Mouse (Mus musculus): ENCODE results near the gene Nrl.
A peak's percentile ranks its signal among the peaks of the same experiment; 100 is the strongest.

The Nrl gene

DNA sequence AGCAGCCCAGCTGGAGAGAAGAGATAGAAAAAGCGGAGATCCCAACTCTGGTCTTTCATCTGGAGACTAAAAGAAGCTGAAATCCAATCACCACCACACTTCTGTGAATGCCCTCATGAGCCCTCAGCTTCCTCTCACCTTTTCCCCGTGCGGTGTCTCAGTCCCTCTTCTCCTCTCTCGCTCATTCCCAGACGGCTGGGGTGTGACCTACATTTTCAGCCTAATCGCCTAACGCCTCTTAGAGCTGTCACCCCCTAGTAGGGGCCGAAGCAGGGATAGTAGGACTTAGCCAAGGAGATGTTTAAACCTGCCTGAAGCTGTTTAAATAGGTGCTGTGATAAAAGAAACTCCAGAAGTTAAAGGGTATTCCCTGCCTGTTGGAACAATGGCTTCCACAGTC is at the start of gene Nrl:
TSS of gene Nrl (minus strand) at position 197 of the 400 bp plus-strand sequence.
- no peak for DNase-seq (ENCODE audit: low spot score in 2 of 2)

DNA sequence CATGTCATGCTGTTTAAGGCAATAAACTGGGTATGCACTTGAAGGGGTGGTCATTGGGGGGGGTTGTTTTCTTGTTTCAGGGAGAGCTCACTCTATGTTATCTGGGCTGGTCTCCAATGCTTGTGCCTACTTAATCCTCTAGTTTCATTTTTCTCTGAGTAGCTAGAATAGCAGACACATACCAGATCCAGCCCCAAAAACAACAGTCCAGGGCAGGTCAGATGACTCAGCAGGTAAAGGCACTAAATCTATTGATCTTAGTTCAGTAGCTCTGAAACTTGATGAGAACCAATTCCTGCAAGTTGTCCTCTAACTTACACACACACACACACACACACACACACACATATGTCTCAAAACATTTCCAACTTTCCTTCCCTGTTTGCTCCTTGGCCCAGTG is 47.0 kb upstream of the Nrl start:
- no peak for DNase-seq (ENCODE audit: low spot score in 2 of 2)

DNA sequence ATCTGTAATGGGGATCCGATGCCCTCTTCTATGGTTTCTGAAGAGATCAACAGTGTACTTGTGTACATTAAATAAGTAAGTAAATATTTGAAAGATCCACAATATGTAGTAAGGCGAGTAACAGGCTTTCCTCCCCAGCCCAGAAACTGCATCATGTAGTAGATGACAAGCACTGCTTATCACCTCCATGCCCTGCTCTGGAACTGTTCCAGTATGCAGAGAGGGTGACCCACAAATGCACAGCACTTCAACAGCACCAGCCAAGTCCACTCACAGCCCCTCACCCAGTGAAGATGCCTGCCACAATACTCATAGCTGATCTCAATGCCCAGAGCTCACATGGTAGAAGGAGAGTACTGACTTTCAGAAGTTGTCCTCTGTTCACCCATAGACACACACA is 45.8 kb upstream of the Nrl start:
- no peak for DNase-seq (ENCODE audit: low spot score in 2 of 2)

DNA sequence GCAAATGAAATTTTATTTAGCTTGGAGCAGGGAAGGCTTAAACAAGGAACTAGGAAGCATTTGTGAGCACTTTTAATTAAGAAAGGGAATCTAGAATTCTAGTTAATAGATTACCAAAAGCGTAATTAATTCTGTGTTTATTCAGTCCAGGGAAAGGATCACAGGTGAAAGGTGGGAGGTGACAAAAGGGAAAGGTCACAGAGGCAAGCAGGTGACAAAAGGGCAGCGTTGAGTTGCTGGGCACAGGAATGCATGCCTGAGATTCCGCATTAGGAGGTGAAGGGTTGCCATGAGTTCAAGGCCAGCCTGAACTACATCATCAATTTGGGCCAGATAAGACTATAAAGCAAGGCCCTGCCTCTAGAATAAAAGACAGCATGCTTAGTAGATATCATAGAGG is 42.7 kb upstream of the Nrl start:
- no peak for DNase-seq (ENCODE audit: low spot score in 2 of 2)

DNA sequence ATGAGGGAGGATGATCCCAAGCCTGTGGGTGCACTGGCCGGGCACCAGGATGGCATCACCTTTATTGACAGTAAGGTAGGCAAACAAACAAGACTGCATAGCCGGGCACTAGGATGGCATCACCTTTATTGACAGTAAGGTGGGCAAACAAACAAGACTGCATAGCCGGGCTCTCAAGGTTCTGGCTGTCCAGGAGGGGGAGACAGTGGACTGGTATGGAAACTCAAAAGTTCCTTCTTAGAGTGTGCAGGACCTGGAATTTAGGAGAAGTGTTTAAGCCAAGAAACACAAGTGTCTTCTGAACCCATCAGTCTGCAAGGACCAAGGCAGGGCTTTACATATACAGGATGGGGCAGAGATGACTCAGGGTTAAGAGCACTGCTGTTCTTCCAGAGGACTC is 41.0 kb upstream of the Nrl start:
- DNase-seq (ENCODE audit: low spot score in 2 of 2) = no peak

DNA sequence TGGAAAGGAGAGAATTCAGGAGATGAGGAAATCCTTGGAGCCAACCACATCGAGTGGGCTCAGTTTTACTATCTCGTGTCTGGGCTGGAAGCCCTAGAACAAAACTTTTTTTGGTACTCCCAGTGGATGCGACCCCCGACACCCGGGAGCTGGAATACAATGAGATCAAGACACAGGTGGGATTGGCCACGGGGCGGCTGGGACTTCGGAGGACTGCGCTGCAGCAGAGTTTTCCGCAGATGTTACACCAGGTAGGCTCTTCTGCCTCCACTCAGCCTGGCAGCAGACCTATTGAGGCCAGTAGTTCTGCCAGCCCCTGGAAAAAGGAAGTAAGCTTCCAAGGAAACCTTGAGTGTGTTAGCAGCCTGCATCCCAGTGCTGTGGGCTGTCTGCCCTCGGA is 38.5 kb upstream of the Nrl start:
- no peak for DNase-seq (ENCODE audit: low spot score in 2 of 2)

DNA sequence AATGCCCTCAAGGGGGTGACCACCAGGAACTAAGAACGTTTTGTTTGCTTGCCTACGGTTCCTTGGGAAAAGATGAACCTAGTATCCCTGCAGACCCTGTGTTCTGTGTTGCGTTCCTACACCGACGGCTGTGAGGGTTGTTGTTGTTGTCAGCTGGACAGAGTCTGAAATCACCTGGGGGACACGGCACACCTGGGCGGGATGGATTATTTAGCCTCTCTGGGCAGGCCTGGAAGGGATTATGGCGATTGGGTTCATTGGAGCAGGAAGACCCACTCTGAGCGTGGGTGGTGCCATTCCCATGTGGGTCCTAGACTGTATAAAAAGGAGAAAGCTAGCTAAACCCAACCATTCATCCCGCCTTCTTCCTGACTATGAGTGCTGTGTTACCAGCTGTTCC is 37.1 kb upstream of the Nrl start:
- DNase-seq (ENCODE audit: low spot score in 2 of 2) = no peak

DNA sequence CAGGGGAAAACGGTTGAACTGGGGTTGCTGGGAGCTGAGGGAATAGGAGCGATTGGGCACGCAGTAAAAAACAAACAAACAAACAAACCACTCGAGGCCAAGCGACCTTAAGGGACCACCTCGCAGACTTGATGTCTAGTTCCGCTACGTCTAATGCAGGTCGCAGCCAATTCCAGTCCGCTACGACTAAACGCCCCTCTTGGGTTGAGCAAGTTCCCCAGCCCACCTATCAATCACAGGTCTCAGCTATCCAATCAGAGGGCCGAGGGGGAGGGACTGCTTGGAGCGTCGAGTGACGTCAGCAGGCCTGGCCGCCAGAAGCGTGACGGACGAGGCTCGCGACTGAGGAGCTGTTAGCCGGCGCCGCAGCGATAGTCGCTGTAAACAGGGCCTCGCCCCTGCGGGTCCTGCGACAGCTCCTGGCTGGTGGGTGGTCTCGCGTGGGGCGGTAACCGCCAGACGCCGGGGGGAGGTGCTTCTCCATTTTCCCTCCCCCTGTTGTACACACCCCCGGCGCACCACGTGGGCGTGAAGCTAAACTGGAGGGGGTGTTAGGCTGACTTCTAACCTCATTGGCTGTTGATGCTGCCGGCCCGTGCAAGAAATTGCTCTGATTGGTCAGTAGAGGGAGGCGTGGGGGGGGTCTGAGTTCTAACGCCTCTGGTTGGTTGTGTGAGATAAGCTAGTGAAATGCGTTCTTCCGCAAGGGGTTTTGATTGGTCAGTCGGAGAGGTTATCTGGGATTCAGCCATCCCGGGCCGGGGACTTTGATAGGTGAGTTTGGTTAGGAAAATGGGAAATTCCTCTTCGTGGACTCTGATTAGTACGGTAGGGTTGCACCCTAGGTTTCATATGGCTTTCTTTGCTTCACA is 35.7 kb upstream of the Nrl start, which contains the start of gene A730061H03Rik:
TSS of gene A730061H03Rik (minus strand) at position 205 of the 872 bp plus-strand sequence.
- peak; percentile 96 for DNase-seq (ENCODE audit: low spot score in 2 of 2)

DNA sequence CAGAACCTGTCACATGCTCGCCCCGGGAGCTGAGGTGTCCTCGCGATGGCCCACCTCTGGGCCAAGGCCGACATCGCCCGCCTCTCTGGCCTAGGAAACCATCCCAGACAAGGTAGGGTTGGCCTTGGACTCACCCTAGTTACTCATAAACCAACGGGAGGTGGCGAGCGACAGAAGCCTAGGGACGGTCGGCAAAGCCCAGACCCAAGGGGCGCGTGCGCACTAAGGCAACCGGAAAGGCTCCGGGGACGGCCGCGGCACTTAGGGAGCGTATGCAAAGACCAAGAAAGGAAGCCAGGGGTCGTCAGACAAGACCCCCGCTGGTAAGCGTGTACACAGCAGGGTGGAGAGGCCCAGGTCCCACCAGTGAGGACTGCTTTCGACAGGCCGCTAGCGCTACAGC is 35.0 kb upstream of the Nrl start, which contains the start of gene Dcaf11:
TSS of gene Dcaf11 (plus strand) at position 208 of the 403 bp plus-strand sequence.
- peak; percentile 70 to 80 for DNase-seq (ENCODE audit: low spot score in 2 of 2)

DNA sequence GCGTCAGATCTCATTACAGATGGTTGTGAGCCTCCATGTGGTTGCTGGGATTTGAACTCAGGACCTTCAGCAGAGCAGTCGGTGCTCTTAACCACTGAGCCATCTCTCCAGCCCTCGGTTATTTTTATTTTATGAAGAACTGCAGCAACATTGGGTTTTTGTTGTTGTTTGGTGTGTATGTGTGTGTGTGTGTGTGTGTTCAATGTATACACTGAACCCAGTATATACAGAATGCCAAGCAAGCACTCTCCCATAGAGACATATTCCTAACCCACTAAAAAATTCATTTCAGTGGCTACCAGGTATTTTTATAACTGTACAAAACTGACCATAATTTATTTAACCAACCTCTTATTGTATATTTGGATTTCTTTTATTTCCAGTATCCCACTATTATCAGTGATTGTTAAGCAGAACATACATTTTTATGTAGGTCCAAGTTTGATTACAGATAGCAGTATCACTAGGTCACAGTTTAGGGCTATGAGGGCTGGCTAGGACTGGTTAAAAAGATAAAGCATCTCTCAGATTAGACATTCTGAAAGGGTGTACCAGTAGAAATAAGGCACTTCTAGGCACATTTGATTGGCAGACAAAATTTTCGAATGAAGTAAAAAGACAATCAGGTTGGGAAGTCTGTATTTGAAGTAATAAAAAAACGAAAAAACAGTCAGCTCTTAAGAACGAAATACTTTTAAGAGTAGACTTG is 34.1 kb upstream of the Nrl start:
- no peak for DNase-seq (ENCODE audit: low spot score in 2 of 2)

DNA sequence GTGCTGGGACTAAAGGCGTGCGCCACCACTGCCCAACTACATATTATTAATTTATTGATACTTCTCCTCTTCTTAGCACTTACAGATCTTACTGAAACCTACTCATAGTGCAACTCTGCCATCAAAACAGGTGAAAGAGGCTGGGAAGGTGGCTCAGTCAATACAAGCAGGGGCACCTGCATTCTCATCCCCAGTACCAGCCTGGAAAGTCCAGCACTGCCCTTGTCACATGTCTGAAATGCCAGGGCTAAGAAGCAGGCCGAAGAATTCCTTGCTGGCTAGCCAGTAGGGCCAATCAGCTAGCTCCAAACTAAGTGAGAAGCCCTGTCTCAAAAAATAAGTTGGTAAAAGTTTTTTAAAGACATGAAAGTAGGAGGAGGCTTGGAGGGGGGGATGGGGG is 32.8 kb upstream of the Nrl start:
- DNase-seq (ENCODE audit: low spot score in 2 of 2) = no peak

DNA sequence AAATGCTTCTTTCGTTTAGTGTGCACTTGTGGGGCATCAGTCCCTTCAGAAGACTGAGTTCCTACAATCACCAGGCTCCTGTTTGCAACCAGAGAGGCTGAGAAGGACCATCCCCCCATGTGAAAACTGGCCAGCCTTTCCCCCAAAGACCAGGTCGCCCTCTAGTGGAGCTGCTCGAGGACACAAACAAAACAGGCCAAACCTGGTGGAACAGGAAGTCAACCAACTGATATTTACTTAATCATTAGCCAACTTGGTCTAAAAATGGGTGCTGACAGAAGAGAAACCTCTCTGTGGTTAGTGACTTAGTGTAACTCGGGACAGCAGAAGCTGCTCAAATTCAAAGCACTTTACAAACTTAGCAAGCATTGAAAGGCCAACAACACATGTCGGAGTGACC is 32.2 kb upstream of the Nrl start:
- peak; percentile 36 to 44 for DNase-seq (ENCODE audit: low spot score in 2 of 2)

DNA sequence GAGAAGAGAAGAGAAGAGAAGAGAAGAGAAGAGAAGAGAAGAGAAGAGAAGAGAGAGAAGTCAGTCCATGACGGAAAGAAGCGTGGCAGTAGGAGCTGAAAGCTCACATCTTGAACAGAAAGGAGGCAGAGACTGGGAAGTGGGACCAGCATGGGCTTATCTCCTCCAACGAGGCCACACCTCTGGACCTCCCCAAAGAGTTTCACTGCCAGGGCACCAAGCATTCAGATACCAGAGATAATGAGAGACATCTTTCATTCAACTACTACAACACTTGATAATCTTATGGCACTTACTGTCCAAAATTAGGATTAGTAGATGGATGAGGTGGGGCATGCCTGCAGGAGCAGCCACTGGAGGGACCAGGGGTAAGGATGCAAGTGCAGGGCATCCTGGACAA is 31.0 kb upstream of the Nrl start:
- no peak for DNase-seq (ENCODE audit: low spot score in 2 of 2)

DNA sequence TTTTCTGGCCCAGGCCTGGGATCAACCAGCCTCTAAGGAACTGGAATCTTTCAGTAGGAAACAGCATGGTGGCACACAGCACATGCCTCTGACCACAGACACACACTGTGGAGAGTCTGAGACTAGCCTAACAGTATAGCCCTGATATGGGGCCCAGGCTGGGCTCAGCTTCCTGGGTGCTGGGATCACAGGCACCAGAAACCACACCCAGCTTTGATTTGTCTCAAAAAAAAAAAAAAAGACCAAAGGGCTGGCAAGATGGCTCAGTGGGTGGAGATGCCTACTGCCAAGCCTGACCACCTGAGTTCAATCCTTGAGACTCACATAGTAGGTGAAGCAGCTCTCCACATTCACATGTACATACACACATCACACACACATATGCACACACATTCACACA is 29.9 kb upstream of the Nrl start:
- DNase-seq (ENCODE audit: low spot score in 2 of 2) = no peak

DNA sequence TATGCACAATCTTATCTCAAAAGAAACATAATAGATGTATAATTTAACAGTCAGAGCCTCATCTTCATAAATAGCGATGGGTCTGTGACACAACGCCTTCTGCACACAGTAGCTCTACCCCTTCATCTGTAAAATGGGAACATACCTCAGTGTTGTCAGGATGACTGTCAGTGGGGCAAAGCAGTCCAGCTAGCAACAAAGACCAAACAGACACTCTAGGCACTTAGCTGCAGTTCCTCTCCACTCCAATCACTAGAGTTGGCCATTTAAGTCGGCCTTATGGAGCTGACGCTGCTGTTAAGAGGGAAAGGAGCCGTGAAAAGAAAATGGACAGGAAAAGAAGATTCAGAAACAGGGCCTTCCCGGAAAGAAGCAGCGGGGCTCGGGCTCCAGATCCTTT is 27.0 kb upstream of the Nrl start:
- no peak for DNase-seq (ENCODE audit: low spot score in 2 of 2)

DNA sequence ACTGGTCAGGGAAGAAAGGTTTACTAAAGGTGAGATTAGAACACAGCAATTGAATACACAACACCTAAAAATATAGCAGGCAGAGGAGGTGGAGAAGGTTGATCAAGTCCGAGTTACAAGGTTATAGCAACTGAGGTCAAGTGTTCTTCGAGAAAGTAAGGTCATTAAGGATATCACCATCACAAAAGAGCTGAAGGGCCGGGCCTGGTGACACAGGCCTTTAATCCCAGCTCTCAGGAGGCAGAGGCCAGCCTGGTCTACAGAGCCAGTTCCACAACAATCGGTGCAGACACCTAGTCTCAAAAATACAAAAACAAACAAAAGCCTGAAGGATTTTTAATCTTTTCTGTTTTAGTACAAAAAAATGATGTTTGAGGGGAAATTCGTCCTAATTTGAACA is 26.6 kb upstream of the Nrl start:
- DNase-seq (ENCODE audit: low spot score in 2 of 2) = no peak

DNA sequence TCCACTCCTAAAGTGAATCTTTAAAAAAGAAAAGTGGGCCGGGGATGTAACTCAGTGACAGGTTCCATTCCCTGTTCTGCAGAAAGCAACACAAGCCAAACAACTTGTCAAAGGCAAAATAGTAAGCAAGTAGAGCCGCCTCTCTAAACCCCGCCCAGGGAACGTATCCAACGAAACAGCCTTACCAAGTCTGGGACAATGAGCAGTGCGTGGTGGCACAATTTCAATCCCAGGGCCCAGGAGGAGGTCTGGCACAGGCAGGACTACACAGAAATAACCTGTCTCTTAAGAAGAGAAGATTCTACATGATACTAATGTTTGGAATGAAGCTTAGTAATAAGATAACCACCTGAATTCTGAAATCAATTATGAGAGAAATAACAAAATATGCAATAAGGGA is 25.4 kb upstream of the Nrl start:
- no peak for DNase-seq (ENCODE audit: low spot score in 2 of 2)

DNA sequence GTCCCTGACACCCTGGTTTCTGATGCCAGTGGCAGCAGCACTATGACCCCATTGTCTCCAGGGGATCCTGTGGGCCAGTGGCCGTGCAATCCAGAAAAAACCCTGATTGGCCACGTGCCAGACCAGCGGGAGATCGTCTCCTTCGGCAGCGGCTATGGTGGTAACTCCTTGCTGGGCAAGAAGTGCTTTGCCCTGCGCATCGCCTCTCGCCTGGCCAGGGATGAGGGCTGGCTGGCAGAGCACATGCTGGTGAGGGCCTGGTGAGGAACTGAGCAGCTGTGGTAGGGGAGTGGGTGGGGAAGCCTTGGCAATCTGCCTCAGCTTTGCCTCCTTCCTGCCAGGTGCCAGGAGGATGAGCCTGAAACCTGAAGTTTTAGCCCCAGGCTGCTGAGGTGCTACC is 19.6 kb upstream of the Nrl start:
- DNase-seq (ENCODE audit: low spot score in 2 of 2) = no peak

DNA sequence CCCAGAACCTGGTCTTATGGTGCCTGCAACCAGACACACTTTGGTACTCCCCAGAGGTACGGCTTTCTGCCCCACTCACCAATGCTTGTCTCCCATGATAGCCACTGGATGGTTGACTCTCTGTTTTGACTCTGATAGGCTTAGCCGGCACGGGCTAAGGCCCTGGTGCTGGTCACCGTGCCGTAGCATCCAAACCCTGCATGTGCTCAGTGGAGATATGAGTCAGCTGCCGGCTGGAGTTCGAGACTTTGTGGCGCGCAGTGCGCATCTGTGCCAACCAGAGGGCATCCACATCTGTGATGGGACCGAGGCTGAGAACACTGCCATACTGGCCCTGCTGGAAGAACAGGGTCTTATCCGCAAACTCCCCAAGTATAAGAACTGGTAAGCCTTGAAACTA is 17.5 kb upstream of the Nrl start:
- DNase-seq (ENCODE audit: low spot score in 2 of 2) = no peak

DNA sequence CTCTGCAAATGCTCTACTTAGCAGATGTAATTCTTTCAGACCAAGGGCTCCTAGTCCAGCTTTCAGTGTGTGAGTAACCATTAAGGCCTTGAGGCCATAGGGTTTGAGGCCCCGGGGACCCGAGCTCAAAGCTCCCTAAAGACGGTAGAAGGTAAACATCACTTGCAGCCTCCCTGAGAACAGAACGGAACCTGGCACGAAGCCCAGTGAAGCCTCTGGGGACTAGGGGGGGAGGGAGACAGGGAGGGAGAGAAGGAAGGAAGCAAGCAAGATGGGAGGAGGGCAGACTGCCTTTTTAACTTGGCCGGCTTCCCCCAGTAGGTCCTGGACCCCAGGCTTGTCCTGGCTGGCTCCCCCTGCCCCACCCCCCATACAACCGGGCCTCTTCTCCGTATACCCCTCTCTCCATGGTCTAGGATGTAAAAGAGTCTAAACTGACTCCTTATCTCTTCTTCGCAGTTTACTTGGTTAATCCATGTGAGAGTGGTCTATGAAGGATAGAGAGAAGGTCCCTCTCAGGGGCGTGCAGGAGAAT is 16.1 kb upstream of the Nrl start:
- peak; percentile 49 to 63 for DNase-seq (ENCODE audit: low spot score in 2 of 2)

DNA sequence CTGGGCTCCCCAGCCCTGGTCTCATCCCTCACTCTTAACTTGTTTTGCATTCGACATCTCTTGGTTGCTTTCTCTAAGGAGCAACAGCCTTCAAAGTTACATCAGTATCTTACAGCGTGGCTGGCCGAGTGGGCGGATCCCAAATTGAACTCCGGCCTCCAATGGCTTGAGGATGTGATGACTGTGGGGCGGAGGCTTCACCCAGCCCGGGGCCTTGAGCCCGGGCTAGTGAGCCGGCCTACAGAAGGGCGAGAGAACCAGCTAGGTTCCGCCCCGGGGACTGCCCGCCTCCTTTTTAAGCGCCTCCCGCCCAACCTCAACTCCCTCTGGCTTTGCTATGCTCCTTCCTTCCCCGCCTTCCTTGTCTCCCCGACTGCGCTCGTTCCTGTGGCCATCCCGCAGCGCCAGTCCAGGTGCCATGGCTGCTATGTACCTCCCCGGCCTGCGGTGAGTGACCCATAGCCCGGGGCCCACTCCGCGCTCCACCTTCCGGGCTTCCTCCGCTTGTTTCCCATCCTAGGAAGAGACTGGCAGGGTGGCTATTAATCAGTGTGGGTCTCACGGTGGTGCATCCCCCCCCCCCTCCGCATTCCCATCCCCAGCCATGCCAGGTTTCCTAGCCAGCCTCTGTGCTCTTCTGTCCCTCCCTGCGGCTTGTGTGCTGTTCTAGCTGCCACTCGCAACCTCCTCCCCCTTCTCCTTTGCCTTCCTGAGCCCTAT is 15.4 kb upstream of the Nrl start, which contains the start of gene Pck2:
TSS of gene Pck2 (plus strand) at position 200 of the 720 bp plus-strand sequence.
- peak; percentile 45 to 60 for DNase-seq (ENCODE audit: low spot score in 2 of 2)

DNA sequence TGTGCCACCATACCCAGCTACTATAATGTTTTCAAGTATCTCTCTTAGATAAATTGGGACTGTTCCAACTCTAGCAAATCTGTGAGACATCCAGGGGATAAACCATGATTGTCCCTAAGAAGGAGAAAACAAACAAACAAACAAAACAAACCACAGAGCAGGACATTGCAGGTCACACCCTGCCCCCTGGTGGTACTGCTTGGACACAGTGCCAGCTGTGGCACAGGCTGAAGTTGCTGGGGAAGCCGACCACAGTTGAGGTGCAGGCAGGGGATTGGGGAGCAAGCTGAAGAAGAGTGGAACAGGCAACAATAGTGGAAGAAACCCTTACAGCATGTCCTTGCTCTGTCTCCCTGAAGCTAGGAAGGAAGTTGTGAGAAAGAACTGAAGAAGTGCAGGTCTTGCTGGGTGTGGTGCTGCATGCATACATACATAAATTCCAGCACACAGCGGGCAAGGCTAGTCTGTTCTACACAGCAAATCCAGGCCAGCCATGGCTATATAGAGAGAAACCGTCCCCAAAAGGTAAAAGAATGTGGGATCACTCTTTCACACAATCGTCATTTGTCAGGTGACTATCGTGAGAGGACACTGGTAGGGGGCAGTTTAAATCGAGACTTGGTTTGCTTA is 11.4 kb upstream of the Nrl start:
- DNase-seq (ENCODE audit: low spot score in 2 of 2) = no peak
